Mouse (Mus musculus): Measurements from ENCODE around the gene Pex10. TPM values are rescaled to one million over a fixed set of nuclear protein-coding genes. Genes with fewer than 3 reads are reported as not detected.

Pex10 gene
- polyA plus RNA-seq, 1 experiment, result not detected

GRCm38 (mm10) chr4:155085206-155086107 is 18.6 kb downstream of the Pex10 start:
- WGBS, result 6% methylated on average over 35 of the region's 35 CpGs
- no peak overlapping the region for H3K27ac ChIP-seq (ENCODE audit: insufficient read depth, low read depth, low read length)
- TF ChIP-seq CTCF (IDR thresholded peaks at IDR 0.05; ENCODE audit: insufficient read depth, low read depth, low read length) (no peak), POLR2A (IDR thresholded peaks at IDR 0.05; ENCODE audit: insufficient read depth, low read depth, low read length) (no peak)
- H3K4me3 ChIP-seq (ENCODE audit: insufficient read depth, low read depth, low read length), result peak overlapping the region; percentile 88
- H3K4me1 ChIP-seq (ENCODE audit: control insufficient read depth, insufficient read depth, low read length), result peaks cover 20% of the 10 kb centered on the region

GRCm38 (mm10) chr4:155086108-155087024 is 19.6 kb downstream of the Pex10 start, which contains the start of the genes Rer1 and Morn1:
TSS of gene Rer1 (minus strand) at chr4:155086382.
TSS of gene Morn1 (plus strand) at chr4:155086577.
- Histone ChIP-seq H3K27ac (ENCODE audit: insufficient read depth, low read depth, low read length) (no peak within 1 kb of the TSS), H3K4me1 (ENCODE audit: control insufficient read depth, insufficient read depth, low read length) (peaks cover 20% of the 10 kb centered on the region), H3K4me3 (ENCODE audit: insufficient read depth, low read depth, low read length) (peak within 1 kb of the TSS; percentile 88)
- TF ChIP-seq CTCF (IDR thresholded peaks at IDR 0.05; ENCODE audit: insufficient read depth, low read depth, low read length) (no peak), POLR2A (IDR thresholded peaks at IDR 0.05; ENCODE audit: insufficient read depth, low read depth, low read length) (peak; percentile 91)
- under 1% methylated on average over 85 of the region's 85 CpGs for WGBS

- no peak overlapping the region for H3K4me3 ChIP-seq (ENCODE audit: insufficient read depth, low read depth, low read length)
- peaks cover 11% of the 10 kb centered on the region for H3K4me1 ChIP-seq (ENCODE audit: control insufficient read depth, insufficient read depth, low read length)
- no peak overlapping the region for H3K27ac ChIP-seq (ENCODE audit: insufficient read depth, low read depth, low read length)
- 94% methylated on average over 5 of the region's 5 CpGs for WGBS
- no peak for TF ChIP-seq CTCF (IDR thresholded peaks at IDR 0.05; ENCODE audit: insufficient read depth, low read depth, low read length)
- no peak for TF ChIP-seq POLR2A (IDR thresholded peaks at IDR 0.05; ENCODE audit: insufficient read depth, low read depth, low read length)
Observed at GRCm38 (mm10) chr4:155089241-155089640, 22.4 kb downstream of the Pex10 start.

GRCm38 (mm10) chr4:155090147-155090546 is 23.3 kb downstream of the Pex10 start:
- Histone ChIP-seq H3K4me3 (ENCODE audit: insufficient read depth, low read depth, low read length) (no peak overlapping the region), H3K4me1 (ENCODE audit: control insufficient read depth, insufficient read depth, low read length) (peaks cover 5% of the 10 kb centered on the region), H3K27ac (ENCODE audit: insufficient read depth, low read depth, low read length) (no peak overlapping the region)
- TF ChIP-seq CTCF (IDR thresholded peaks at IDR 0.05; ENCODE audit: insufficient read depth, low read depth, low read length) (no peak), POLR2A (IDR thresholded peaks at IDR 0.05; ENCODE audit: insufficient read depth, low read depth, low read length) (no peak)
- WGBS, result 97% methylated on average over 4 of the region's 4 CpGs

GRCm38 (mm10) chr4:155090688-155091449 is 24.1 kb downstream of the Pex10 start:
- TF ChIP-seq CTCF (IDR thresholded peaks at IDR 0.05; ENCODE audit: insufficient read depth, low read depth, low read length) (no peak), POLR2A (IDR thresholded peaks at IDR 0.05; ENCODE audit: insufficient read depth, low read depth, low read length) (no peak)
- no peak overlapping the region for H3K4me3 ChIP-seq (ENCODE audit: insufficient read depth, low read depth, low read length)
- no peak overlapping the region for H3K27ac ChIP-seq (ENCODE audit: insufficient read depth, low read depth, low read length)
- H3K4me1 ChIP-seq (ENCODE audit: control insufficient read depth, insufficient read depth, low read length), result peaks cover 8% of the 10 kb centered on the region
- 91% methylated on average over 13 of the region's 13 CpGs for WGBS

- 94% methylated on average over 19 of the region's 19 CpGs for WGBS
- Histone ChIP-seq H3K4me3 (ENCODE audit: insufficient read depth, low read depth, low read length) (no peak overlapping the region), H3K27ac (ENCODE audit: insufficient read depth, low read depth, low read length) (no peak overlapping the region), H3K4me1 (ENCODE audit: control insufficient read depth, insufficient read depth, low read length) (peaks cover 6% of the 10 kb centered on the region)
- TF ChIP-seq POLR2A (IDR thresholded peaks at IDR 0.05; ENCODE audit: insufficient read depth, low read depth, low read length), result no peak
- TF ChIP-seq CTCF (IDR thresholded peaks at IDR 0.05; ENCODE audit: insufficient read depth, low read depth, low read length), result no peak
Observed at GRCm38 (mm10) chr4:155092718-155093430, 26.1 kb downstream of the Pex10 start.

- 85% methylated on average over 7 of the region's 7 CpGs for WGBS
Observed at GRCm38 (mm10) chr4:155093431-155094149, 26.8 kb downstream of the Pex10 start.

More at GRCm38 (mm10) chr4:155093431-155094149, 26.8 kb downstream of the Pex10 start:
- Histone ChIP-seq H3K4me3 (ENCODE audit: insufficient read depth, low read depth, low read length) (no peak overlapping the region), H3K27ac (ENCODE audit: insufficient read depth, low read depth, low read length) (no peak overlapping the region), H3K4me1 (ENCODE audit: control insufficient read depth, insufficient read depth, low read length) (peaks cover 6% of the 10 kb centered on the region)
- TF ChIP-seq CTCF (IDR thresholded peaks at IDR 0.05; ENCODE audit: insufficient read depth, low read depth, low read length) (no peak), POLR2A (IDR thresholded peaks at IDR 0.05; ENCODE audit: insufficient read depth, low read depth, low read length) (no peak)

Measured in olfactory bulb, adult 2 months (tissue).